Mouse (Mus musculus): ENCODE measurements around the gene Nckipsd.

DNA sequence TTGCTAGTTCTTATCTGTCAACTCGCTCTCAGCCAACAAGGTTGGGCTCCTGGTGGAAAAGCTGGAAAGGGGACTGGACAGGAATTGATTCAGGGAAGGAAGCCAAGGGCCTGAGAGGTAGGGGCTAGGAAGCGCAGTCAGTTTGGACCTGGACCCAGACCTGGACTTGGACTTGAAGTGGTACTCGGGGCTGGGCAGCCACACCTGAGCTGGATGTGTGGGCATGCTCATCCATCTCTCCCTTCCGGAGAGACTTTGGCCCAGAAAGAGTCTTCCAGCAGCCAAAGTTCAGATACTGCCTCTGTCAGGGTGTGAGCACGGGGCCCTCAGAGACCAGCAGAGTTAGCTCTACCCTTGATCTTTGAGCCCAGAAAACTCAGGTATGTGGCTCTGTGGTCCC lies 47.2 kb downstream of the Nckipsd start:
- no peak for TF ChIP-seq CTCF (IDR thresholded peaks at IDR 0.05; ENCODE audit: extremely low read depth, insufficient read depth, low read length)
- TF ChIP-seq POLR2A (IDR thresholded peaks at IDR 0.05; ENCODE audit: extremely low read depth, insufficient read depth, low read length) = no peak
